Mouse (Mus musculus) frontal cortex, adult (tissue): Measurements from ENCODE around the gene Ubiad1.

Experiments used
- ATAC-seq: cut with Nextera tagmentation; 2 replicates; pipeline ENCODE4 v1.9.2; 2017; ENCODE audit warnings: mild to moderate bottlenecking, moderate library complexity, mixed read lengths; ENCODE audit not compliant: low TSS enrichment

Gene Ubiad1

DNA sequence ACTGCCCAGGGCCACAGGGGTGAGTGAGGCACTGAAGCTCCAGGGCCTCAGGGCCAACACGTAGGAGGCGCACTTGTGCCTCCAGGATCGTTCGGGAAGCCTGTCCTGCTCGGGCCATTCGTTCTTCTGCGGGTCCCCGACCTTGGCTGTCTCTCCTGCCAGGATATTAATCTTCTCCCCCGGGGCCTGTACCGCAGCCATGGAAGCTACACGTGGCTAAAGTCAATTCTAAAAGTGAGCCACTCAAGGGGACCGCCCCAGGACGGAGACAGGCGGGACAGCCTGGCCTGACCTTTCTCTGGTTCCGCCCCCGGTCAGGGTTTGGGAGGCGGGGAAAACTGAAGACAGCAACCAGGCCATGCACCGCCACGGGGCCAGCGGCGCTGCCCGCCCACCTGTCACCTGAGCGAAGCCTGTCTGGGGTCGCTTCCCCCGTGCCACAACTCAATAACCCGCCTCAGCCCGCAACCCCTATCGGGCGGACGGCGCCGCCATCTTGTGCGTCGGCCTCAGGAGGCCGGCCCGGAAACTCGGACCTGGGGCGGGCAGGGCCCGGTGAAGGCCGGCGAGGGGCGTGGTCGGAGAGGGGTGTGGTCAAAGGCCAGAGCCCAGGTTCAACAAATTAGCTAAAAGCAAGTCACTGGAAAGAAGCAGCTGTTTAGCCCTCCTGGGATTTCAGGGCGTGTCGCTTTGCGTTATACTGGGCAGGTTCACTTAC is at the start of gene Ubiad1:
Ubiad1 (minus strand) TSS at position 522 of the 718 bp plus-strand sequence.
- ATAC-seq: 0 out of 2 replicates have a peak, but pooled peaks have one; percentile 38

GRCm38 (mm10) chr4:148491448-148491847 is 46.9 kb upstream of the Ubiad1 start:
- peak; percentile 72 for ATAC-seq

DNA sequence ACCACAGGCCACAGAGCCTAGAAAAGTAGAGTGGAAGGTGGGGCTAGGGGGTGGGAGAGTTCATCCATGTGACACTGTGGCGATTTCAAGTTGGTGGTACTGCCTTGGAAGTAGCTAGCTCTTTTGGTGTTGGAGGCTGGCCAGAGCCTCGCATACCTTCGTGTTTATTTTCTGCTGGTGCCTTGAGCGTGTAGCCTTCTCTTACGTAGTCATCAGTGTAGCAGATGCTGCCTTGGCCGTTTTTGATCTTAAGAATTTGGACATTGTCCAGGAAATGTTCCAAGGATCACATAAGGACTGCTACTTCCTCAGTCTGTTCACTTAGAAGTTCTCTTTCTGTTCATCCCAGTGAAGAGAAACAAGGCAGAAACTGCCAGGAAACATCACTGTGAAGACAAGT is 45.9 kb upstream of the Ubiad1 start:
- ATAC-seq: peak; percentile 14; the same call in 1 of the 2 replicates

DNA sequence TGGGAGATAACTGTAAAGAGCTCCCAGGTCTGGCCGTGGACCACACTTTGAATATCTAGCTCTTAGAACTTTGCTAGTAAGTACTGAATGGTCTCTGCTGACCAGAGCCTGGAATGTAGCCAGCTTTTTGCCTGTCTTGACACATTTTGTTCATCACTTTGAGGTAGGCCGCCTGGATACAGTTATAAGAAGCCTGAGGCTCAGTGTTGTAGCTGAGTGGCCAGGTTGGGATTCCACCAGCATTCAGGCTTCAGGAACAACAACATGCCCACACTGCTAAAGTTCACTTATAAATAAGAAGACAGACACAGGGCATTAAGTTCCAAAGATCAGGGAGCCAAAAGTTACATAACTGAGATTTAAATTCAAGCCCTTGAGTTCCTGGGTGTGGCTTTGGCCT is 43.3 kb upstream of the Ubiad1 start:
- no peak for ATAC-seq

DNA sequence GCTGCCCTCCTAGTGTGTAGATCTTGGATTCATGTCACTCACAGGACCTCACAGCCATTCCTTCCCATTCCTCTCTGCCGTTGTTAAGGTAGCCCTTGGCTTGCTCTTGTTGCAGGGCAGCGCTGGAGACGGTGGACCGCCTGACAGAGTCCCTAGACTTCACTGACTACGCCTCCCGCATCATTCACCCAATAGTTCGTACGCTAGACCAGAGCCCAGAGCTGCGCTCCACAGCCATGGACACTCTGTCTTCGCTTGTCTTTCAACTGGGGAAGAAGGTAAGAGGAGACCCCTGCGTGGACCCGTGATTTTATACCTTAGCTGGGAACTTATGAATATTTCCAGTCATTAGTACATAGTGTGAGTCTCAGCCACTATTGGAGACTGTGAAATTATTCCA is 39.9 kb upstream of the Ubiad1 start:
- ATAC-seq: no peak

DNA sequence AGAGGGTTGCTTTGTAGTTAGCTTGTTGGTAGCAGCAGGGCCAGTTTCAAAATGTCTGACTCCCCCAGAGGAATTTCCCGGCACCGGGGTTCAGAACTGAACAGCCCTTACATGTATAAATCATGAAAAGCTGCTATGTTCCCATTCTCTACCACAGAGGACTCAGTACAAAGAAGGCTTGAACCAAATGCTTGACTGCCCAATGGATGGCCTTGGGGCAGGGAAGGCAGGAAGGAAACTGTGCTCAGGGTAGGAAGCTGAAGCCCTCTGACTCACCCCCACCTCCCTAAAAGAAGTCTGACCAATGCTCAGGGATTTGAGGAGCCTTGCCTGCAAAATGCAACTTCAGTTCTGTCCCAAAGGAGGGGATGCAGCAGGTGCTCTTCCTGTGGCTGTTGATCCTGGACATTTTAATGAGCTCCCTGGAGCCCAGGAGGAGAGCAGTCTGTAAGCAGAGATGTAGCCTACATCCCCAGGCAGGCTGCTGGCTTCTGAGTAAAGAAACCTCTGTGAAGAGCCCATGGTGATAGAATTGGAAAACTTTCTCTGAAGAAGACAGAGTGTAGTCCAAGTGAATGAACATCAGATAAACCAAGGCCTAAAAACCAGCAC is 37.1 kb upstream of the Ubiad1 start:
- no peak for ATAC-seq

DNA sequence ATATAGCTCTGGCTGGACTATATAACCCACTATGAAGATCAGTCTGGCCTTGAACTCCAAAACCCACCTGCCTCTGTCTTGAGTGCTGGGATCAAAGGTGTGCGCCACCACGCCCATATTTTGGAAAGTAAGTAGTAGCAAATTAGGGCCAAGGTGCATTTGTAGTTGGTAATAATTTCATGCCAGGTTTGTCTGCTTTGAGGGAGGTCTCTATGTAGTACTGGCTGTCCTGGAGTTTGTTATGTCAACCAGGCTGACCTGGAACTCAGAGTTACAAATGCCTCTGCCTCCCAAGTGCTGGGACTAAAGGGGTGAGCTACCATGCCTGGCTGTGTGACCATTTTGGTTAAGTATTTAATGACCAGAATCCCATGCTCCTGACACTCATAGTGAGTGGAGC is 35.7 kb upstream of the Ubiad1 start:
- ATAC-seq: no peak

DNA sequence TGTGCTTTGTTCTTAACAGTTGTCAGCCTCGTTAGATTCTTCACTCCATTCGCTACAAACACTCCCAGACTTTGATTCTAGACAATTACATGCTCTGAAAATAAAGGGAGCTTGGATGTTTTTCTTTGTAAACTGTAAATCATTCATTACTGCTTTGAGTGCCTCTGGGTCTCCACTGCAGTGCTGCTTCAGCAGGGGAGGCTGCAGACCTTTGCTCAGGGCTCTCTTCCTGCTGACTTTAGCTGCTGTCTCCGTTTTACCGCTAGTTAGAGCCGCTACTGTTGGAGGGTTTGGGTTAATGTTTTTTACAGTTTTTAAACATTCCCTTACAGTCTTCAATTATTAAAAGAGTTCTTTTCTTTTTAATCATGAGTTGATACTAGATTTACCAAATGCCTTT is 28.9 kb upstream of the Ubiad1 start:
- no peak for ATAC-seq

GRCm38 (mm10) chr4:148472436-148473174 is 28.0 kb upstream of the Ubiad1 start:
- ATAC-seq: no peak

GRCm38 (mm10) chr4:148471363-148471806 is 26.8 kb upstream of the Ubiad1 start:
- ATAC-seq: no peak

DNA sequence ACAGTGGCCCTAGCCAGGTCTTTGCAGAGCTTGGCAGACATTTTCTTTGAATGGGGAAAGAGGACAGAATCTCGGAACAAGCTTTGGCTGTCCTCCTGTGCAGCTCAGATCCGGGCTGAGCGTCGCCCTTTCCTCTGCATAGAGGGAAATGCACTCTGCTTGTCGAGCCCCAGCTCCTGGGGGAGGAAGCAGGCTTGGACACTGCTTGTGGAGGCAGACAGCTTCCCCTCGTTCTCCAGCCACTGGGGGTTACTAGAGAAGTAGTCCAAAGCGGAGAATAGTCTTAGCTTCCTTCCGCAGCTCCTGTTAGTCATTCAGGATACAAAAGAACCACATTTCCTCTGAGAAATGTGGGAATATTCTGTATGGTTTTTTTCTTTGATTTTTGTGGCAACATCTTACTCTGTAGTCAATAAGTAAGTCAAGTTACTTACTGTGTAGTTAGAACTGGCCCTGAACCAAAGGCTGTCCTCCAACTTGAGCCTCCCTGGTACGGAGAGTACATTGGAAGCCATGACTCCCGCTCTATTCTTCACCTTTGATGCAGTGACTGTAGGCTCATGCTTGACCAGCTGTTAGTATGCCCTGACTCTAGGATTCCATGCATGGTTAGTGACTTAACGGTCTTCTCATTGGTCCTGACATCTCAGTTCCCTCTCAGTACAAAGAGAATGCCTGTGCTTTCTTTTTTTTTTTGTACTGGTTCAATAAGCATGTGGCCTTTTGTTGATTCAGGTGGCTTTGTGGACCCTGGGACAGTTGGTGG is 25.1 kb upstream of the Ubiad1 start:
- no peak for ATAC-seq

- no peak for ATAC-seq
Observed at GRCm38 (mm10) chr4:148468396-148468795, 23.8 kb upstream of the Ubiad1 start.

- ATAC-seq: 0 out of 2 replicates have a peak, but pooled peaks have one; percentile 32
Observed at GRCm38 (mm10) chr4:148466511-148467079, 22.0 kb upstream of the Ubiad1 start.

GRCm38 (mm10) chr4:148464869-148465268 is 20.3 kb upstream of the Ubiad1 start:
- ATAC-seq: no peak

DNA sequence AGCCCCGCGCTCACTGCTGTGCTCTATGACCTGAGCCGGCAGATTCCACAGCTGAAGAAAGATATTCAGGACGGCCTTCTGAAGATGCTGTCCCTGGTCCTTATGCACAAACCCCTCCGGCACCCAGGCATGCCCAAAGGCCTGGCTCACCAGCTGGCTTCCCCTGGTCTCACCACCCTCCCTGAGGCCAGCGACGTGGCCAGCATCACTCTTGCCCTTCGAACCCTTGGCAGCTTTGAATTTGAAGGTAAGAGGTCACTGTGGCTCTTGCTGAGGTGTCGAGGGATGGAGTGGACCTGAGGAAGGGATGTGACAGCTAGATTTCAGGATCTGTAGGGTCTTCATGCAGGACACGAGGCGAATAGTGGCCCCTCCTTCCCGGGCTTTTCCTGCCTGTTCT is 19.7 kb upstream of the Ubiad1 start:
- ATAC-seq: no peak

DNA sequence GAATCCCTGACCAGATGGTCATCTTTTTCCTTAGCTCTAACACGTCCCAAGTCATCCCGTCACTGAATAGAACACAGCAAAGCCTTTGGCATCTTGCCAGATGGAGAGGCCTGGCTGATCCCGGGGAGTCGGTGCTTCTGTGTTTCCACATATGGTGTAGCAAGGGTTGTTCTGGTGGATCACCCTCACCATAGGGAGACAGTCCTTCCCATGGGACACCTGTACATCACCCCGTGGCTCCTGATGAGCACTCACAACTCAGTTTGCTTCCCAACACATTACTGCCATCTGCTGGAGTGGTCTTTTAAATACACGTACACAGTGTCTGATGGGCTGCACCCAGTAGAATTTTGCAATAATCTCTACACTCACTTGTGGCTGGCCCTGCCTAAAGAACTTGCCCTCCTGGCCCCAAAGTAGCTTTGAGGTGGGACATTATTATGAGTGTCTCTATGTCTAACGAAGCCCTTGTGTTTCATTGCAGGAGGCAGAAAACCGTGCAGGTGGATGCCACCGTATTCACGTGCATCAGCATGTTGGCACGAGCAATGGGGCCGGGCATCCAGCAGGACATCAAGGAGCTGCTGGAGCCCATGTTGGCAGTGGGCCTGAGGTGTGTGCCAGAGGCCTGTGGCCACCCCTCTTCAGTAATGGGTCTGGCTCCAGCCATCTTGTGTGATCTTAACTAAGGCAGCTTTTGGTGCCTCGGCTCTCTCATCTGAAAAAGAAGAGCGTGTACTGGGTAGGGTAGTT is 18.8 kb upstream of the Ubiad1 start:
- ATAC-seq: no peak

GRCm38 (mm10) chr4:148462717-148463116 is 18.1 kb upstream of the Ubiad1 start:
- ATAC-seq: no peak

GRCm38 (mm10) chr4:148461772-148462171 is 17.2 kb upstream of the Ubiad1 start:
- ATAC-seq: no peak

DNA sequence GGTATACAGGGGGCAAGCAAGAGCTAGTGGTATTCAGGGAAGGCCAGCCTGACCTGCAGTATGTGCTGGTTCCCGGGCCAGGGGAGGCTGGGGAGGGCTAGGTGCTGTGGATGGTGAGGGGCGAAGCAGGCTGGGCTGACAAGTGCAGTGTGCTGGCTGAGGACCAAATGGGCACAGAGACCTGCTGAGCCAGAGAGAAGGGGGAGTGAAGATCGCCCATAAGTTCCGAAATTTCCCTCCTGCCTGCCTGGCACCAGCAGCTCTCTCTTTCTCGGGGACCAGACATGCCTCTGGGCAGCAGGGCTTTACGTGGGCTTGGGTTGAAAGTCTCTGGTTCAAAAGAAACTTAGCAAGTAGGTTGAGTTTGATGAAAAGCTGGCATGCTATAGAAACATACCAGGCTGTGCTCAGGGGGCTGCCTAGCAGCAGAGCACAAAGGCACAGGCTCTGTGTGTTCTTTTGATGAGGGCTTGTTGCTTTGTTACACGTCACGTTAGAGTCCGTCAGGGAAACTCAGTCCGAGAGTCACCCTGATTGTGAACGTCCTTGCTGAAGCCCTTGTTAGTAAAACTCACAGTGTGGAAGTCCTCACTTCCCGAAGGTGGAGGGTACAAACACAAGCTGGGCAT is 16.2 kb upstream of the Ubiad1 start:
- no peak for ATAC-seq

DNA sequence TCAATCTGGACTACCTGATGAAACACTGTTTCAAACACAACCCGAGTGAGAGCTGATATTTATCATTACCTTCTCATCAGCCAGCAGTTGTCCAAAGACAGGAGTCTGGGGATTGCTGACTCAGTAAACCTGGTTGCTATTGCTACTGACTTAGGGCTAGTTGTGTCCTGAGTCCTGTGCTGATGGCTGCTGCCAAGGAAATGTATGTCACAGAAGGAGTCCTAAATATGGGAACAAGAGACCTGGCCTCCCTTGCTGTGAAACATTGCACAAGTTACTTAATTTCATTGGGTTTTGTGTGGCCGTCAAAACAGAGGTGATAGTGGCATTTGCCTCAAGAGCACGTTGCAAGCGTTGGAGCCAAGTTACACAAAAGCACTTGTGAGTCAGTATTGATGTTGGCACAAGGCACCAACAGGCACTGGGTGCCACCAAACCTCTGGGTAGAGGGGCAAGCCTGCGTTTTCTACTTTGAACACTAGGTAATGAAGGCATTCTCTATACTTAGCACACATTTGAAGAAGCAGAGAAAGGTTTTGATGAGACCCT is 11.0 kb upstream of the Ubiad1 start:
- ATAC-seq: no peak
